Mouse (Mus musculus): ENCODE data around the gene Pgpep1l. TPM values are rescaled to one million over a fixed set of nuclear protein-coding genes. Genes with fewer than 3 reads are reported as not detected.
A peak's percentile ranks its signal among the peaks of the same experiment; 100 is the strongest.
"Not testable (repeated sequence)": the region's sequence is repeated elsewhere in the genome, so short reads cannot be mapped to it uniquely, and the experiment has no call there.

Pgpep1l gene
- total RNA-seq, 2 experiments from 2014 or later = not detected

GRCm38 (mm10) chr7:68282304-68283132 is 18.5 kb upstream of the Pgpep1l start:
- DNase-seq = no peak

- no peak for DNase-seq
Observed at GRCm38 (mm10) chr7:68281341-68281740, 17.3 kb upstream of the Pgpep1l start.

- no peak for DNase-seq
Observed at GRCm38 (mm10) chr7:68280352-68280869, 16.4 kb upstream of the Pgpep1l start.

- DNase-seq = no peak
Observed at GRCm38 (mm10) chr7:68279481-68279880, 15.4 kb upstream of the Pgpep1l start.

- DNase-seq = no peak
Observed at GRCm38 (mm10) chr7:68278908-68279307, 14.9 kb upstream of the Pgpep1l start.

GRCm38 (mm10) chr7:68278385-68278784 is 14.4 kb upstream of the Pgpep1l start:
- DNase-seq = no peak

- no peak for DNase-seq
Observed at GRCm38 (mm10) chr7:68277897-68278270, 13.9 kb upstream of the Pgpep1l start.

GRCm38 (mm10) chr7:68277054-68277896 is 13.2 kb upstream of the Pgpep1l start:
- no peak for DNase-seq

- peak; percentile 14 to 21 for DNase-seq
Observed at GRCm38 (mm10) chr7:68275838-68276731, 12.1 kb upstream of the Pgpep1l start.

- not testable (repeated sequence) for DNase-seq
Observed at GRCm38 (mm10) chr7:68275445-68275837, 11.4 kb upstream of the Pgpep1l start.

- DNase-seq = no peak
Observed at GRCm38 (mm10) chr7:68274951-68275350, 10.9 kb upstream of the Pgpep1l start.

GRCm38 (mm10) chr7:68274218-68274617 is 10.2 kb upstream of the Pgpep1l start:
- DNase-seq = no peak

GRCm38 (mm10) chr7:68273515-68273914 is 9.5 kb upstream of the Pgpep1l start, which contains the start of gene Fam169b:
Gene Fam169b, plus strand, starts transcription at chr7:68273839.
- DNase-seq = no peak

GRCm38 (mm10) chr7:68272607-68273006 is 8.6 kb upstream of the Pgpep1l start:
- no peak for DNase-seq

- no peak for DNase-seq
Observed at GRCm38 (mm10) chr7:68271816-68272215, 7.8 kb upstream of the Pgpep1l start.

GRCm38 (mm10) chr7:68270551-68270950 is 6.5 kb upstream of the Pgpep1l start:
- no peak for DNase-seq

GRCm38 (mm10) chr7:68266691-68267090 is 2.7 kb upstream of the Pgpep1l start:
- no peak for DNase-seq

GRCm38 (mm10) chr7:68265391-68265790 is 1.4 kb upstream of the Pgpep1l start:
- no peak for DNase-seq

GRCm38 (mm10) chr7:68264531-68264930 is 498 bp upstream of the Pgpep1l start:
- peak; percentile 7 to 20 for DNase-seq

- DNase-seq = no peak
Observed at GRCm38 (mm10) chr7:68263346-68264027, 546 bp downstream of the Pgpep1l start.

GRCm38 (mm10) chr7:68262612-68263200 is 1.3 kb downstream of the Pgpep1l start:
- DNase-seq = no peak
